Mouse (Mus musculus) limb, embryonic 13.5 days (tissue): ENCODE measurements around the gene Gm10197. TPM values are rescaled to one million over a fixed set of nuclear protein-coding genes. Genes with fewer than 3 reads are reported as not detected.

Experiments
- ATAC-seq: fragments of 200-750 bp; cut with Nextera tagmentation; 2 replicates; pipeline ENCODE4 v1.8.0; 2017; ENCODE audit warnings: low read depth, moderate number of reproducible peaks, moderate TSS enrichment; ENCODE audit not compliant: low FRiP score
- H3K27ac ChIP-seq: fragments of 300-500 bp; sonication (generic); 2 replicates; pipeline ENCODE4 v1.5.1; 2015; ENCODE audit warnings: inconsistent platforms, mild to moderate bottlenecking, moderate library complexity
- H3K27me3 ChIP-seq: fragments of 300-500 bp; sonication (generic); 2 replicates; pipeline ENCODE4 v1.6.1; 2015; ENCODE audit warnings: mild to moderate bottlenecking, inconsistent platforms
- H3K36me3 ChIP-seq: fragments of 300-500 bp; sonication (generic); 2 replicates; pipeline ENCODE4 v1.6.1; 2015; ENCODE audit warnings: inconsistent platforms, mild to moderate bottlenecking, moderate library complexity
- H3K4me1 ChIP-seq: fragments of 300-500 bp; sonication (generic); 2 replicates; pipeline ENCODE4 v1.6.1; 2015; ENCODE audit warnings: inconsistent platforms
- H3K4me2 ChIP-seq: fragments of 300-500 bp; sonication (generic); replicated peaks from 2 replicates; pipeline ENCODE4 v1.6.1; 2015; ENCODE audit warnings: inconsistent platforms, mild to moderate bottlenecking, moderate library complexity
- H3K4me3 ChIP-seq: fragments of 300-500 bp; sonication (generic); 2 replicates; pipeline ENCODE4 v1.5.1; 2015; ENCODE audit warnings: moderate library complexity, mild to moderate bottlenecking, inconsistent platforms
- H3K9ac ChIP-seq: fragments of 300-500 bp; sonication (generic); 2 replicates; pipeline ENCODE4 v1.6.1; 2015; ENCODE audit warnings: mild to moderate bottlenecking, inconsistent platforms
- H3K9me3 ChIP-seq: fragments of 300-500 bp; sonication (generic); 2 replicates; pipeline ENCODE4 v1.6.1; 2016; ENCODE audit warnings: inconsistent platforms
- WGBS: fragments of 180-500 bp; shearing (Covaris S2); methylation state at CpG from one replicate; pipeline ENCODE4 v1.1.7; 2015; 5-methylcytosine and 5-hydroxymethylcytosine counted together
- polyA plus RNA-seq: library from polyadenylated mRNA; unstranded; fragments of >200 nt; fragmentation: Nextera tagmentation; extraction: Ambion mirVana; gene quantifications from 2 replicates; pipeline ENCODE4 v1.2.1, GENCODE M21; 2015

The Gm10197 gene
- polyA plus RNA-seq, 1 experiment from 2014 or later: not detected

GRCm38 (mm10) chr19:53391787-53392186 is 20.2 kb upstream of the Gm10197 start:
- H3K27ac ChIP-seq: no peak overlapping the region
- peak overlapping the region; percentile 82; the same call in 1 of the 2 replicates for H3K9ac ChIP-seq
- no peak for ATAC-seq

GRCm38 (mm10) chr19:53391386-53391785 is 19.8 kb upstream of the Gm10197 start:
- ATAC-seq: no peak
- H3K4me2 ChIP-seq: peak overlapping the region; percentile 79
- peaks cover 13% of the 10 kb centered on the region for H3K4me1 ChIP-seq
- H3K4me3 ChIP-seq: peak overlapping the region; percentile 99
- no peak overlapping the region for H3K27ac ChIP-seq
- H3K27me3 ChIP-seq: no peaks in the 10 kb centered on the region
- 41% methylated on average over 8 of the region's 8 CpGs for WGBS
- peak overlapping the region; percentile 82 for H3K9ac ChIP-seq
- H3K36me3 ChIP-seq: peaks cover 26% of the 10 kb centered on the region
- H3K9me3 ChIP-seq: no peaks in the 10 kb centered on the region

More at GRCm38 (mm10) chr19:53391787-53392186, 20.2 kb upstream of the Gm10197 start:
- WGBS: 88% methylated on average over 5 of the region's 5 CpGs
- H3K4me2 ChIP-seq: peak overlapping the region; percentile 79
- H3K9me3 ChIP-seq: no peaks in the 10 kb centered on the region
- peak overlapping the region; percentile 99 for H3K4me3 ChIP-seq
- no peaks in the 10 kb centered on the region for H3K27me3 ChIP-seq
- peaks cover 13% of the 10 kb centered on the region for H3K4me1 ChIP-seq
- H3K36me3 ChIP-seq: peaks cover 24% of the 10 kb centered on the region

- H3K27me3 ChIP-seq: no peaks in the 10 kb centered on the region
- H3K4me2 ChIP-seq: peak within 1 kb of the TSS; percentile 79
- H3K9me3 ChIP-seq: no peaks in the 10 kb centered on the region
- H3K27ac ChIP-seq: peak within 1 kb of the TSS; percentile 99
- peaks cover 34% of the 10 kb centered on the region for H3K36me3 ChIP-seq
- H3K4me1 ChIP-seq: peaks cover 15% of the 10 kb centered on the region
- peak; percentile 97 for ATAC-seq
- H3K4me3 ChIP-seq: peak within 1 kb of the TSS; percentile 99
- H3K9ac ChIP-seq: peak within 1 kb of the TSS; percentile 99
- WGBS: 0% methylated on average over 48 of the region's 48 CpGs
Measured at GRCm38 (mm10) chr19:53390495-53391007, 19.0 kb upstream of the Gm10197 start, which contains the start of gene Smndc1. Smndc1 (minus strand) TSS chr19:53390578.

GRCm38 (mm10) chr19:53389851-53390431 is 18.4 kb upstream of the Gm10197 start:
- WGBS: under 1% methylated on average over 59 of the region's 59 CpGs
- H3K9ac ChIP-seq: peak overlapping the region; percentile 99
- peak; percentile 87 for ATAC-seq
- H3K9me3 ChIP-seq: no peaks in the 10 kb centered on the region
- peak overlapping the region; percentile 64 for H3K4me2 ChIP-seq
- H3K4me1 ChIP-seq: peaks cover 15% of the 10 kb centered on the region
- H3K27me3 ChIP-seq: no peaks in the 10 kb centered on the region
- peak overlapping the region; percentile 99 for H3K4me3 ChIP-seq
- peaks cover 34% of the 10 kb centered on the region for H3K36me3 ChIP-seq
- H3K27ac ChIP-seq: peak overlapping the region; percentile 99

- H3K4me2 ChIP-seq: peak overlapping the region; percentile 64
- ATAC-seq: no peak
- peak overlapping the region; percentile 99 for H3K9ac ChIP-seq
- H3K9me3 ChIP-seq: no peaks in the 10 kb centered on the region
- H3K4me1 ChIP-seq: peaks cover 15% of the 10 kb centered on the region
- WGBS: 14% methylated on average over 6 of the region's 6 CpGs
- peak overlapping the region; percentile 99 for H3K4me3 ChIP-seq
- H3K27ac ChIP-seq: peak overlapping the region; percentile 99
- no peaks in the 10 kb centered on the region for H3K27me3 ChIP-seq
- peaks cover 34% of the 10 kb centered on the region for H3K36me3 ChIP-seq
Measured at GRCm38 (mm10) chr19:53389417-53389816, 17.9 kb upstream of the Gm10197 start.

GRCm38 (mm10) chr19:53383336-53383735 is 11.8 kb upstream of the Gm10197 start:
- 95% methylated on average over 15 of the region's 15 CpGs for WGBS
- H3K9me3 ChIP-seq: no peaks in the 10 kb centered on the region
- no peak overlapping the region for H3K9ac ChIP-seq
- no peak overlapping the region for H3K4me2 ChIP-seq
- no peak overlapping the region for H3K4me3 ChIP-seq
- H3K27ac ChIP-seq: no peak overlapping the region
- H3K36me3 ChIP-seq: peaks cover 76% of the 10 kb centered on the region
- peaks cover 2% of the 10 kb centered on the region; the same call in 1 of the 2 replicates for H3K4me1 ChIP-seq
- no peak for ATAC-seq
- no peaks in the 10 kb centered on the region for H3K27me3 ChIP-seq

- no peaks in the 10 kb centered on the region for H3K9me3 ChIP-seq
- no peak overlapping the region for H3K4me3 ChIP-seq
- no peak for ATAC-seq
- no peaks in the 10 kb centered on the region for H3K4me1 ChIP-seq
- H3K36me3 ChIP-seq: peaks cover 68% of the 10 kb centered on the region
- H3K27me3 ChIP-seq: no peaks in the 10 kb centered on the region
- no peak overlapping the region for H3K9ac ChIP-seq
- H3K27ac ChIP-seq: no peak overlapping the region
- 90% methylated on average over 10 of the region's 10 CpGs for WGBS
- H3K4me2 ChIP-seq: no peak overlapping the region
Measured at GRCm38 (mm10) chr19:53378421-53378820, 6.9 kb upstream of the Gm10197 start.

GRCm38 (mm10) chr19:53377652-53378051 is 6.1 kb upstream of the Gm10197 start:
- no peak overlapping the region for H3K27ac ChIP-seq
- ATAC-seq: no peak
- 88% methylated on average over 8 of the region's 8 CpGs for WGBS
- no peaks in the 10 kb centered on the region for H3K4me1 ChIP-seq
- no peak overlapping the region for H3K9ac ChIP-seq
- no peak overlapping the region for H3K4me2 ChIP-seq
- H3K9me3 ChIP-seq: no peaks in the 10 kb centered on the region
- peaks cover 66% of the 10 kb centered on the region for H3K36me3 ChIP-seq
- H3K4me3 ChIP-seq: no peak overlapping the region
- no peaks in the 10 kb centered on the region for H3K27me3 ChIP-seq

GRCm38 (mm10) chr19:53375816-53376215 is 4.2 kb upstream of the Gm10197 start:
- WGBS: 88% methylated on average over 9 of the region's 9 CpGs
- H3K4me2 ChIP-seq: no peak overlapping the region
- H3K36me3 ChIP-seq: peaks cover 63% of the 10 kb centered on the region

GRCm38 (mm10) chr19:53375299-53375698 is 3.7 kb upstream of the Gm10197 start:
- Histone ChIP-seq H3K4me1 (peaks cover 12% of the 10 kb centered on the region), H3K36me3 (peaks cover 57% of the 10 kb centered on the region), H3K9ac (no peak overlapping the region), H3K27ac (no peak overlapping the region), H3K4me2 (no peak overlapping the region), H3K27me3 (no peaks in the 10 kb centered on the region), H3K9me3 (no peaks in the 10 kb centered on the region), H3K4me3 (no peak overlapping the region)
- WGBS: 92% methylated on average over 6 of the region's 6 CpGs
- ATAC-seq: no peak

More at GRCm38 (mm10) chr19:53375816-53376215, 4.2 kb upstream of the Gm10197 start:
- no peak overlapping the region for H3K9ac ChIP-seq
- no peak overlapping the region for H3K27ac ChIP-seq
- H3K27me3 ChIP-seq: no peaks in the 10 kb centered on the region
- no peak for ATAC-seq
- no peak overlapping the region for H3K4me3 ChIP-seq
- peaks cover 8% of the 10 kb centered on the region; the same call in 1 of the 2 replicates for H3K4me1 ChIP-seq
- H3K9me3 ChIP-seq: no peaks in the 10 kb centered on the region

GRCm38 (mm10) chr19:53373570-53373969 is 2.0 kb upstream of the Gm10197 start:
- WGBS: 88% methylated on average over 2 of the region's 2 CpGs
- H3K27ac ChIP-seq: no peak overlapping the region

GRCm38 (mm10) chr19:53370233-53370632 is 1.3 kb downstream of the Gm10197 start:
- WGBS: 76% methylated on average over 15 of the region's 15 CpGs
- H3K36me3 ChIP-seq: peaks cover 27% of the 10 kb centered on the region
- no peaks in the 10 kb centered on the region for H3K9me3 ChIP-seq
- H3K4me2 ChIP-seq: 0 out of 2 replicates have a peak overlapping the region, but pooled peaks have one; percentile 21
- no peak for ATAC-seq
- no peaks in the 10 kb centered on the region for H3K27me3 ChIP-seq
- 0 out of 2 replicates have a peak overlapping the region, but pooled peaks have one; percentile 17 for H3K27ac ChIP-seq
- no peak overlapping the region for H3K4me3 ChIP-seq
- H3K9ac ChIP-seq: no peak overlapping the region
- peaks cover 54% of the 10 kb centered on the region for H3K4me1 ChIP-seq

More at GRCm38 (mm10) chr19:53373570-53373969, 2.0 kb upstream of the Gm10197 start:
- Histone ChIP-seq H3K27me3 (no peaks in the 10 kb centered on the region), H3K9me3 (no peaks in the 10 kb centered on the region), H3K4me3 (no peak overlapping the region), H3K9ac (no peak overlapping the region), H3K4me1 (peaks cover 27% of the 10 kb centered on the region), H3K4me2 (no peak overlapping the region), H3K36me3 (peaks cover 49% of the 10 kb centered on the region)
- ATAC-seq: no peak
